Mouse (Mus musculus) spleen, postnatal 36 days (tissue): Measurements from ENCODE around the gene Mrtfb.
A peak's percentile ranks its signal among the peaks of the same experiment; 100 is the strongest.

Source experiments
- DNase-seq, 2 experiments: peaks; one replicate each; pipeline ENCODE4 v3.0.0; 2022; ENCODE audit warnings: low spot score in 2 of 2, mixed read lengths in 1 of 2

The Mrtfb gene

DNA sequence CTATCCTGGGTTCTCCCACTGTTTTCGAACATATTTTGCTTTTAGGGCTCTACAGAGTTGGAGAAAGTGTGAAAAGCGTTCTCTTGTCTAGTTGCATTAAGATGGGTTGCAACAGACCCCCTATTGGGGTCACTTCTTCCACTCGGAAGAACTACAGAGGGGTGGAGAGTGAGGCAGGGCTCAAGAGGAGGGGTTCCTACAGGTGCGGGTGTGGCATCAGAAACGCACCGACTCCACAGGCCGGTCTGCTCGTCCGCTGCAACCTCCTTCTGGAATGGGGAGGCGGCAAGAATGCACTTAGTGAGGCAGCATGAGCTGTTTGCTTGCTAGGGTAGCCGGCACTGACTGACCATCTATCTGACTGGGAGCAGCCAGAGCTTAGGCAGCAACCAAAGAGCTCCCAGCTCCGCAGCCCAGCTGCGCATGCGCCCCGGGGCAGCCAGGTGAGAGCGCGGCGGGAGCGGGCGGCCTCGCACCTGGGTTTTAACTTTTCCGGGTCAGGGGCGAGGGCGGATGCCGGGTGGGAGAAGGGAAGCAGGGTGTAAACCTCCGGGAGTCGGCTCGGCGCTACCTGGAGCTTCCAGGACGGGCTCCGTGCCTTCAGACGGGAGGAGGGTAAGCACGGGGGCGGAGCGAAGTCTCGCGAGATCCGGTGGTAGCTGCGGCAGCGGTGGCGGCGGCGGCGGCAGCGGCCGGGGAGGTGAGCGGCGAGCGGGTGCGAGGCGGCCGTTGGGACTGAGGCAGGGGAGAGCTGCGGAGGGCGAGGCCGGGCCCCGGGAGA is at the start of gene Mrtfb:
Gene Mrtfb, plus strand, starts transcription at position 627 of the 781 bp plus-strand sequence.
- DNase-seq: peak; percentile 83 to 85

DNA sequence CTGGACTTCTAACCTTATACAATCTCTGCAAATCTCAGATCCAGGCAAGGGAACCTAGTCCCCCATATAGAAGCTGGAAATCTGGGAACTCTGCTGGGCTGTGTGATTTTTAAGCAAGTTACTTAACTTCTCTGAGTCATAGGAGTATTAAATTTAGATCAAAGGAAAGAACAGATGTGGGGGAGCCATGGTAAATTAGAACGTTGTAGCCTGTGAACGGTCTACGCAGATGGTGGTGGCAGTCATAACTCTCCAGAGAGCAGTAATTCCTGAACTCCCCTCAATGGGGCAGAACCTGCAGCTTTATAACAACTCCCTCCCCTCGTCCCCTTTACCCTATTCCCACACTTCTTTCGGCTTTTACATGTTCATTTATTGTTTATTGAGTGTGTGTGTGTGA is 48.6 kb upstream of the Mrtfb start:
- DNase-seq: no peak

- DNase-seq: no peak
These were observed 48.2 kb upstream of the Mrtfb start for GRCm38 (mm10) chr16:13208087-13208486.

DNA sequence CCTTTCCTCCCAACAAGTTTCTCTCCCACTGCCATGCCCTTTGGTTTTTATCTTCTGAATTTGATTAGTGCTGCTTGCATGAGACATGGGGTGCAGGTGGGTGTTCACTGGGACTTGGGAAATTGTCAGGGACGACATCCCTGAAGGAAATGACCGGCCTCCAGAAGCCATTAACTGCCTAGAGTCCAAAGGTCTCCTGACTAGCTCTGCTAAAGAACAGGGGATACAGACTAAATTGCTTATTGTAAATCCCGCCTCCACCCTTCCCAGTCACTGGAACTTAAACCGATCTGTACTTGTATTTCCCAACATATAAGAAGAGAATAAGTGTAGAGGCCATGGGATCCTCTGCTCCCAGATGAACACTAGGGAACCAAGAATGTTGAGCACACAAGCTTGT is 43.5 kb upstream of the Mrtfb start:
- DNase-seq: no peak

DNA sequence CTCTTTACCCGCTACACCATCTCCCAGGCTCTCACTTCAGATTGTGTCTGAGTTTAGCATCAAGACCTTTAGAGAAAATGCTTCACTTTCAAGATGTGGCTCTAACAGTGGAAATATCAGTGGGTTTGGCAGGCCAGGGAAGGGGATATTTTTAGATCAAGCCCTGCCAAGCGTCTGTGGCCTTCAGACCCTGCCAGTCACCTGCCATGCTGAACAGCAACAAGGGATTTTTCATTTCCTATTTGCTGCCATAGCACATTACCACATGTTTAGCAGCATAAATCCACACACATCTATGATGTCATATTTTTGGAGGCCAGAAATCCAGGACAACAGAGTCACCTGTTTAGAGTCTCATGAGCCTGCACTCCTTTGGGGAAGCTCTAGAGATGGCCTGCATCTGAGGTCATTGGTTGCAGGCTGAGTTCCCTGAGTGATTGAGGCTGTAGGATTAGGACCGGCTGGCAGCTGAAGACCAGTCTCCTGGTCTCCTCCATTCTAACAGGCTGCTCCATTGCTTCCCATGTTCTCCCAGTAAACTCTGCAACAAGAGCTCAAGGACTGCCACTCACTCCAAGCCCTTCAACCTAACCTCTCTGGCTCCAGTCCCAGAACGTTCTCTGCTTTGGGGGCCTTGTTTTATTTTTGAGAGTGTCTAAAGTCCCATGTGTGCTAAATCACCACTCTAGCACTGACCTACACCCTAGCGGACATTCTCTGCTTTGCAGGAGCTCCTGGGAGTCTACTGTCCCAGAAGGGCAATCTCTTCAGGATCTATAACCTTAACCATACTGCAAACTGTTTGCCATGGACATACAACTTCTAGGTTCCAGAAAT is 39.9 kb upstream of the Mrtfb start:
- DNase-seq: no peak

- no peak for DNase-seq
These were observed 38.3 kb upstream of the Mrtfb start for GRCm38 (mm10) chr16:13217951-13218350.

DNA sequence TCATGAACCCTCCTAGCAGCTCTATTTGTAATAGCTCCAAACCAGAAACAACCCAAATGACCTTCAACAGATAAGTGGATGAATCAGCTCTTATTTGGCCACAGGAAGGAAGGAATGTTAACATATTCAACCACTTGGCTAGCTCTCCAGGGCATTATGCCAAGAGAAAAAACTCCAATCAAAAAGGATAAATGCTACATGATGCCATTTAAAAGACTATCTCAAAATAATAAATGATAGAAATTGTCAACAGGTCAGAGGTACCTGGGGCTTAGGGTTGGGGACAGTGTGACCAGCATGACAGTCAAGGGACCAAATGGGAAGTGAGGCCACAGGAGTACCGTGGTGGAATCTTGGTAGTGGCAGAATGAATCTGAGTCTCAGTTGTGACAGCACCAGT is 34.8 kb upstream of the Mrtfb start:
- DNase-seq: no peak

DNA sequence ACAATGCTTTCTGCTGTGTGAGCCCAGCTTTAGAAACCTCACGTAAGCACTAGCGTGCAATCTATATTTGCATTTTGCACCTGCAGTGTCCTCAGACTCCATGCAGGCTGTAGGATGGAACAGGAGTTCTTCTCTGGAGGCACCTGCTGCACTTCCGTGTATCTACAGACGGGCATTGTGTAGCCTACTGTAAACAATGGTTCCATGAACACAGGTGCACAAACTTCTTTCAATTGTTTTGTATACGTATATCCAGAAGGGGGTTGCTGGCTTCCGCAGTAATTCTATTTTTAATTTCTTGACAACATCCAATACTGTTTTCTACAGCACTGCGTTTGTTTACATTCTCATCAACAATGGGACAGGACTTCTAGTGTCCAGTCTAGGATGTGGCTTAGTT is 24.2 kb upstream of the Mrtfb start:
- no peak for DNase-seq

GRCm38 (mm10) chr16:13232912-13233802 is 23.1 kb upstream of the Mrtfb start:
- DNase-seq: no peak

DNA sequence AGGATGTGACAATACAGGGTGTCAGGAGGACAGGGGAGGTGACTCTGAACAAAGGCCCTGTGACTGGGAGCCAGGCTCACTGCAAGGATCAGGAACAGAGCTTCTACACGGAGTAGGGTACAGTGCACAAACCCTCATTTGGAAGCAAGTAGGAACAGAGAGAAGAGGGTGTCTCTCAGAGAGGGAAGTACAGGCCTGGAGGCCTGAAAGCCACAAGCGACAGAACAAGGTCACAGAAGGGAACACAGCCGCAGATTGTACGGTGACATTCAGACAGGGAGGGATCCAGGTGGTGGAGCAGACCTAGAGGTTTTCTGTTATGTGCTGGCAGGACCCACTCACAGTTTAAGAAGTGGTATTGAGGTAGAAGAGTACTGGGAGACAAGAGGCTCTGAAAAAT is 17.2 kb upstream of the Mrtfb start:
- no peak for DNase-seq

GRCm38 (mm10) chr16:13239544-13239943 is 16.7 kb upstream of the Mrtfb start:
- no peak for DNase-seq

DNA sequence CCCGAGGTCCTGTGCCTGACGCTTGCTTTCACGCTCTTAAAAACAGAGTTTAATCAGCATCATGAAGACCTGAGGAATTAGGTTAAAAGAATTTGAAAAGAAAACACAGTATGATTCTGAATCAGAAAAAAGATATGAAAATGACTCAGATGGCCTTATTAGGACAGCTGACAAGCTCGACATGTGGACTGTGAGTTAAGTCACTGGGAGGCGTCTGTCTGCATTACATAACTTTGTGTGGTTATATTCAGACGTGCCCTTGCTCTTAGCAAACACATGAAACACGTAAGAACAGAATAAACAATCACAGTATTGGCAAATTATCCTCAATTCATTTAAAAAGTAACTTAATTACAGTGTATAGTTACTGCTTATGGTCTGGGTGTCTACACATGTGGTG is 16.0 kb upstream of the Mrtfb start:
- no peak for DNase-seq

DNA sequence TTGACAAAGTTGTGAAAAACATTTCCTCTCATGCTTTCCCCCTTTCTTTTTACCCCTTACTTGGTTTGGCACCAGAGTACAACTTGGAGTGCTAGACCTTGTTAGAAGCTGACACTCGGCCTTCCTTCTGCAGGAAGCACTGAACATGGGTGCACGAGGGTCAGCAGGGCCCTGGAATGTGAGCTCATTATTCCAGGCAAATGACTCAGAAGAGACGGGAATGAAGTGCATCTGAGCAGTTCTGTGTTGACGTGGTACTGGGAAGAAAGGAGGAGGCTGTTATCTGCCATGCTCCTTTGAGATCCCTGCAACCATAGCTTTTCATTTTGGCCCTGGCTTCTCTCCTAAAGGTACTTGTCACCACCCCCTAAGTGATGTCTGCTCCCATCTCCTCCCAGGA is 10.6 kb upstream of the Mrtfb start:
- DNase-seq: no peak

GRCm38 (mm10) chr16:13246855-13247254 is 9.4 kb upstream of the Mrtfb start:
- DNase-seq: no peak

DNA sequence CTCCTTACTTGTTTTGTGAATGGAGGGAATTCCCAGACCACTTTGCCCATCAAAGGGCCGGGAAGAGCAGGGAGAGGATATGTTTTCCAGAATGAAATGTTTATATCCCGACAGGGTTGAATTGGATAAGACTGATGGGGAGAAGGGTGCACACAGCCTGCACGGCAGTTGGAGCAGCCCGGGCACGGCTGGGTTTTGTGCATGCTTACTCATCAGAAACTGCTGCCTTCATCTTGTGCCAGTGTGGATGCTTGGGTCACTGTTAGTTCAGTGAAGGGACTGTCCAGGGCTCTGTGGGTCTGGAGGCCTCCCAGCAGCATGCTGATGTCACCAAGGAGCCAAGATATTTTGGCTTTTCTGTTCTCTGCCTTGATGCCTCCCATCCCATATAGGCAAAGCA is 6.2 kb upstream of the Mrtfb start:
- DNase-seq: no peak

GRCm38 (mm10) chr16:13256667-13257527 is 616 bp downstream of the Mrtfb start:
- DNase-seq: peak; percentile 13 to 29

- no peak for DNase-seq
These were observed 1.2 kb downstream of the Mrtfb start for GRCm38 (mm10) chr16:13257528-13257835.

DNA sequence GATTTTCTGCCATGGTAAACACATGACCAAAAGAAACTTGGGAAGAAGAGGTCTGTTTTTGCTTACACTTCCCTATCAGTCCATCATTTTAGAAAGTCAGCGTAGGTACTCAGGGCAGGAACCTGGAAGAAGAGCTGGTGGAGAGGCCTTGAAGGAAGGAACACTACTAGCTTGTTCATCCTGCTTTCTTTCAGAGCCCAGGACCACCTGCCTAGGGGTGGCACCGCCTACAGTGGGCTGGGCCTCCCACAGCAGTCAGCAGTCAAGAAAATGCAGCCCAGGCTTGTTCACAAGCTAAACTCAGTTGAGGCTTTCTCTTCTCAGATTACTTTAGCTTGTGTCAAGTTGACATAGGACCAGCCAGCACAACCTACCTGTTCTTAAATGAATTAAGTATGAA is 2.7 kb downstream of the Mrtfb start:
- no peak for DNase-seq

- no peak for DNase-seq
These were observed 10.0 kb downstream of the Mrtfb start for GRCm38 (mm10) chr16:13266312-13266711.

GRCm38 (mm10) chr16:13267350-13267904 is 11.1 kb downstream of the Mrtfb start:
- DNase-seq: no peak

DNA sequence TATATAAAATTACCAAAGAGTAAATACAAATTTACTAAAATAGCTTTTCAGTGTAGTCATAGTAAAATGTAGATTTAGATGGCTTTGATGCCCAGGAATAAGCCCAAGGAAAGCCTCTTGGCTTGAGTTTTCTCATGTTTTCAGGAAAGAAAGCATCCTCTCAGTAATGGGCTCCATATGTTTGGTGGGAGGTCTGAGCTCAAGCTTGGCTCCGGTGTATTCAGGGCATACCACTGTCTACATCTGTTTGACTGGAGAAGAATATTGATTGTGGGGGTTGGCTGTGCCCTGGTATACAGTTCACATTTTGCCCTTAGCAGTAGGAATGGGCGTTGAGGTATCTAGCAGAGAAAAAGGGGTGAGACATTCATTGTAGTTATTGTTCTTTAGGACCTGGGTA is 13.1 kb downstream of the Mrtfb start:
- no peak for DNase-seq
